Mouse (Mus musculus): ENCODE results near the gene Gm7029.
"Not testable (repeated sequence)": the region's sequence is repeated elsewhere in the genome, so short reads cannot be mapped to it uniquely, and the experiment has no call there.

DNA sequence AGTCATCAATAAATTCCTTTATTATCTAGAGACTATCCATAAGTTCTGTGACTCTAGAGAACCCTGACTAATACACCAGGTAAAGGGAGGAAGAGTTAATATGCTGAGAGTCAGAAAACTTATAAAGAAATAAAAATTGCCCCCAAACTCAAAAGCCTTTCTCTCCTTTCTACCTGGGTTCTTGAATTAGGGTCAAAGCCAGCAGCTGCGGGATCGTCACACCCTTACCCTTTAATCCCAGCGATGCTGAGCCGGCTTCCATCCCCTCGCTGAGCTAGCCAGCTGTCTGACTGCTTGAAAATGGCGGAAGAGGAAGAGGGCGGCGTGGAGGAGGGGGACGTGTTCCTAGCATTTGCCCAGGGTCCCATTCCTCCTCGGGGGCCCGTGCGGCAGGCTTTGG lies at the start of gene Gm7029:
- TF ChIP-seq POLR2A (IDR thresholded peaks at IDR 0.05; ENCODE audit: borderline replicate concordance, low read depth, low read length); CTCF (IDR thresholded peaks at IDR 0.05; ENCODE audit: low read depth, low read length): not testable (repeated sequence)

Data from bone marrow macrophage, adult 2 months (primary cell).